Mouse (Mus musculus) liver, embryonic 11.5 days (tissue): Measurements from ENCODE around the gene Tmem14a. TPM values are rescaled to one million over a fixed set of nuclear protein-coding genes. Genes with fewer than 3 reads are reported as not detected.

Experiments used
- ATAC-seq: fragments of 200-750 bp; cut with Nextera tagmentation; replicated peaks from 2 replicates; pipeline ENCODE4 v1.8.0; 2017; ENCODE audit warnings: moderate number of reproducible peaks, mild to moderate bottlenecking, moderate TSS enrichment, moderate library complexity; ENCODE audit not compliant: low FRiP score
- DNase-seq: peaks from one replicate; pipeline ENCODE4 v3.0.0-alpha.2; 2017; ENCODE audit warnings: low spot score
- H3K27ac ChIP-seq: fragments of 300-500 bp; sonication (generic); 2 replicates; pipeline ENCODE4 v1.5.1; 2014; ENCODE audit warnings: mild to moderate bottlenecking, low read depth, low read length, control low read depth
- H3K27me3 ChIP-seq: fragments of 300-500 bp; sonication (generic); replicated peaks from 2 replicates; pipeline ENCODE4 v1.6.1; 2014; ENCODE audit warnings: low read length, mixed read lengths; ENCODE audit not compliant: control insufficient read depth, insufficient read depth
- H3K36me3 ChIP-seq: fragments of 300-500 bp; sonication (generic); 2 replicates; pipeline ENCODE4 v1.6.1; 2014; ENCODE audit warnings: mild to moderate bottlenecking, low read length, moderate library complexity, mixed read lengths; ENCODE audit not compliant: control insufficient read depth, insufficient read depth
- H3K4me1 ChIP-seq: fragments of 300-500 bp; sonication (generic); replicated peaks from 2 replicates; pipeline ENCODE4 v1.6.1; 2014; ENCODE audit warnings: low read length, mixed read lengths; ENCODE audit not compliant: control insufficient read depth, insufficient read depth
- H3K4me2 ChIP-seq: fragments of 300-500 bp; sonication (generic); 2 replicates; pipeline ENCODE4 v1.6.1; 2014; ENCODE audit warnings: mild to moderate bottlenecking, control low read depth, moderate library complexity
- H3K4me3 ChIP-seq: fragments of 300-500 bp; sonication (generic); 2 replicates; pipeline ENCODE4 v1.5.1; 2014; ENCODE audit warnings: low read depth, low read length, control low read depth
- H3K9ac ChIP-seq: fragments of 300-500 bp; sonication (generic); 2 replicates; pipeline ENCODE4 v1.6.1; 2014; ENCODE audit warnings: low read depth, low read length, control low read depth
- H3K9me3 ChIP-seq: fragments of 300-500 bp; sonication (generic); 2 replicates; pipeline ENCODE4 v1.6.1; 2016; ENCODE audit warnings: low read length, inconsistent platforms, mixed read lengths; ENCODE audit not compliant: control insufficient read depth
- WGBS: fragments of 180-500 bp; shearing (Covaris S2); extraction: QIAGEN DNeasy Blood & Tissue Kit; methylation state at CpG from one replicate; pipeline ENCODE4 v1.1.7; 2014; 5-methylcytosine and 5-hydroxymethylcytosine counted together
- polyA plus RNA-seq: library from polyadenylated mRNA; unstranded; fragments of >200 nt; fragmentation: Nextera tagmentation; extraction: Ambion mirVana; gene quantifications from 2 replicates; pipeline ENCODE4 v1.2.1, GENCODE M21; 2014

Tmem14a gene
- polyA plus RNA-seq, 1 experiment from 2014 or later, result 6.8 TPM

GRCm38 (mm10) chr1:21248560-21249390, 30.4 kb downstream of the Tmem14a start:
- no peak for DNase-seq
- Histone ChIP-seq H3K4me3 (no peak overlapping the region), H3K27me3 (no peaks in the 10 kb centered on the region), H3K27ac (no peak overlapping the region), H3K9ac (no peak overlapping the region), H3K36me3 (no peaks in the 10 kb centered on the region), H3K9me3 (no peaks in the 10 kb centered on the region), H3K4me1 (no peaks in the 10 kb centered on the region), H3K4me2 (no peak overlapping the region)
- ATAC-seq, result no peak
- 66% methylated on average over 9 of the region's 9 CpGs for WGBS

GRCm38 (mm10) chr1:21251661-21252060, 33.3 kb downstream of the Tmem14a start:
- ATAC-seq, result no peak
- 76% methylated on average over 6 of the region's 6 CpGs for WGBS
- no peak for DNase-seq
- no peak overlapping the region for H3K4me2 ChIP-seq
- H3K4me1 ChIP-seq, result no peaks in the 10 kb centered on the region
- no peak overlapping the region for H3K4me3 ChIP-seq
- H3K9ac ChIP-seq, result no peak overlapping the region
- no peaks in the 10 kb centered on the region for H3K27me3 ChIP-seq
- H3K36me3 ChIP-seq, result no peaks in the 10 kb centered on the region
- no peak overlapping the region for H3K27ac ChIP-seq
- no peaks in the 10 kb centered on the region for H3K9me3 ChIP-seq

- Histone ChIP-seq H3K4me2 (no peak overlapping the region), H3K9ac (no peak overlapping the region), H3K27me3 (no peaks in the 10 kb centered on the region), H3K4me3 (no peak overlapping the region), H3K9me3 (no peaks in the 10 kb centered on the region), H3K4me1 (no peaks in the 10 kb centered on the region), H3K36me3 (no peaks in the 10 kb centered on the region), H3K27ac (no peak overlapping the region)
- ATAC-seq (no peak), DNase-seq (no peak)
- WGBS, result 74% methylated on average over 10 of the region's 10 CpGs
Observed at GRCm38 (mm10) chr1:21252566-21253302, 34.4 kb downstream of the Tmem14a start.

GRCm38 (mm10) chr1:21253303-21253650, 34.9 kb downstream of the Tmem14a start:
- Histone ChIP-seq H3K9ac (no peak overlapping the region), H3K27ac (no peak overlapping the region), H3K9me3 (no peaks in the 10 kb centered on the region), H3K36me3 (no peaks in the 10 kb centered on the region), H3K27me3 (no peaks in the 10 kb centered on the region), H3K4me2 (no peak overlapping the region), H3K4me1 (no peaks in the 10 kb centered on the region), H3K4me3 (no peak overlapping the region)
- no peak for DNase-seq
- ATAC-seq, result no peak
- 71% methylated on average over 1 of the region's 1 CpGs for WGBS

GRCm38 (mm10) chr1:21253856-21254255, 35.5 kb downstream of the Tmem14a start:
- Histone ChIP-seq H3K4me1 (no peaks in the 10 kb centered on the region), H3K27ac (no peak overlapping the region), H3K9ac (no peak overlapping the region), H3K4me2 (no peak overlapping the region), H3K9me3 (no peaks in the 10 kb centered on the region), H3K4me3 (no peak overlapping the region), H3K27me3 (no peaks in the 10 kb centered on the region), H3K36me3 (no peaks in the 10 kb centered on the region)
- ATAC-seq, result no peak
- WGBS, result 79% methylated on average over 4 of the region's 4 CpGs
- no peak for DNase-seq

GRCm38 (mm10) chr1:21255625-21256345, 37.4 kb downstream of the Tmem14a start:
- Histone ChIP-seq H3K9me3 (no peaks in the 10 kb centered on the region), H3K27me3 (no peaks in the 10 kb centered on the region), H3K4me2 (no peak overlapping the region), H3K27ac (no peak overlapping the region), H3K9ac (no peak overlapping the region), H3K4me1 (no peaks in the 10 kb centered on the region), H3K4me3 (no peak overlapping the region), H3K36me3 (no peaks in the 10 kb centered on the region)
- WGBS, result 84% methylated on average over 7 of the region's 7 CpGs
- ATAC-seq (no peak), DNase-seq (no peak)

GRCm38 (mm10) chr1:21256391-21256790, 38.0 kb downstream of the Tmem14a start:
- DNase-seq, result no peak
- 71% methylated on average over 3 of the region's 3 CpGs for WGBS
- Histone ChIP-seq H3K27ac (no peak overlapping the region), H3K4me2 (no peak overlapping the region), H3K9ac (no peak overlapping the region), H3K4me3 (no peak overlapping the region), H3K4me1 (no peaks in the 10 kb centered on the region), H3K27me3 (no peaks in the 10 kb centered on the region), H3K9me3 (no peaks in the 10 kb centered on the region), H3K36me3 (no peaks in the 10 kb centered on the region)
- ATAC-seq, result no peak

- DNase-seq (no peak), ATAC-seq (no peak)
- Histone ChIP-seq H3K4me3 (no peak overlapping the region), H3K27me3 (no peaks in the 10 kb centered on the region), H3K27ac (no peak overlapping the region), H3K9ac (no peak overlapping the region), H3K4me2 (no peak overlapping the region), H3K36me3 (no peaks in the 10 kb centered on the region), H3K9me3 (no peaks in the 10 kb centered on the region), H3K4me1 (no peaks in the 10 kb centered on the region)
- 70% methylated on average over 5 of the region's 5 CpGs for WGBS
Observed at GRCm38 (mm10) chr1:21256871-21257270, 38.5 kb downstream of the Tmem14a start.
